In genomic region chr5:41708051-41708630, GRCm38 (mm10) we compare ENCODE assay signal across 8 mouse cellular contexts. TPM values are rescaled to one million over a fixed set of nuclear protein-coding genes. Genes with fewer than 3 reads are reported as not detected.
DNase-seq lines count a peak whose midpoint lies in the region; ATAC-seq and TF ChIP-seq lines count a peak whose summit lies in the region.

Gene Rab28 (minus strand): TSS chr5:41708157.

- no peaks in the 10 kb centered on the region for H3K27me3 ChIP-seq in G1E (ENCODE audit: insufficient read depth, low read length)
- H3K27me3 ChIP-seq in forebrain, embryonic 16.5 days (replicated peaks; ENCODE audit: control insufficient read depth, insufficient read depth, low read length) = no peaks in the 10 kb centered on the region
- H3K27me3 ChIP-seq in lung, embryonic 14.5 days (ENCODE audit: insufficient read depth, low read length) = no peaks in the 10 kb centered on the region
- H3K27me3 ChIP-seq in thymus, adult 2 months (ENCODE audit: control insufficient read depth, insufficient read depth, low read length) = peaks cover 3% of the 10 kb centered on the region; the same call in 1 of the 2 replicates

- H3K9ac ChIP-seq in forebrain, embryonic 16.5 days (replicated peaks; ENCODE audit: low read depth, low read length) = peak within 1 kb of the TSS; percentile 98
- H3K9ac ChIP-seq in lung, embryonic 14.5 days = peak within 1 kb of the TSS; percentile 85

- peak; percentile 85 for DNase-seq in G1E (ENCODE audit: low spot score)
- DNase-seq in cerebellum, adult 18-20 months = peak; percentile 95 to 96
- DNase-seq in heart, postnatal 36 days = peak; percentile 92 to 94
- DNase-seq in layer of hippocampus, adult 2 months (ENCODE audit: low spot score in 2 of 2) = peak; percentile 94 to 96
- peak; percentile 97 for DNase-seq in lung, embryonic 14.5 days
- peak; percentile 96 for DNase-seq in thymus, adult 2 months

- H3K9me3 ChIP-seq in G1E (replicated peaks) = no peaks in the 10 kb centered on the region
- no peaks in the 10 kb centered on the region for H3K9me3 ChIP-seq in forebrain, embryonic 16.5 days (ENCODE audit: control insufficient read depth, low read length)
- H3K9me3 ChIP-seq in lung, embryonic 14.5 days (ENCODE audit: low read depth, low read length) = no peaks in the 10 kb centered on the region

- peaks cover 2% of the 10 kb centered on the region for H3K36me3 ChIP-seq in G1E (replicated peaks)
- no peaks in the 10 kb centered on the region for H3K36me3 ChIP-seq in forebrain, embryonic 16.5 days (ENCODE audit: control insufficient read depth, insufficient read depth)
- H3K36me3 ChIP-seq in lung, embryonic 14.5 days (ENCODE audit: insufficient read depth) = no peaks in the 10 kb centered on the region
- no peaks in the 10 kb centered on the region for H3K36me3 ChIP-seq in thymus, adult 2 months (ENCODE audit: control insufficient read depth, insufficient read depth, low read length)

- TF ChIP-seq POLR2A in olfactory bulb, adult 2 months (IDR thresholded peaks at IDR 0.05; ENCODE audit: insufficient read depth, low read depth, low read length) = no peak; the same call in 1 of the 2 replicates
- peak; percentile 19; the same call in 1 of the 2 replicates for TF ChIP-seq POLR2A in thymus, adult 2 months (IDR thresholded peaks at IDR 0.05; ENCODE audit: control insufficient read depth, extremely low read depth, insufficient read depth, low read length, poor library complexity)

- WGBS in forebrain, embryonic 16.5 days = 0% methylated on average over 32 of the region's 34 CpGs
- WGBS in lung, embryonic 14.5 days = 0% methylated on average over 32 of the region's 34 CpGs
- 1% methylated on average over 34 of the region's 34 CpGs for WGBS in olfactory bulb, adult 2 months
- 1% methylated on average over 34 of the region's 34 CpGs for WGBS in thymus, adult 2 months

- intact Hi-C loops in heart, postnatal 36 days (cut with DNase I) = loop anchor here (5.0 kb wide), 1 partner anchor 134 kb away; the partner anchor contains the start of gene Bod1l

- no peak for TF ChIP-seq CTCF in G1E (IDR thresholded peaks at IDR 0.05; ENCODE audit: low read depth, low read length)
- no peak for TF ChIP-seq CTCF in layer of hippocampus, adult 2 months (conservative IDR thresholded peaks at IDR 0.05)
- TF ChIP-seq CTCF in lung, embryonic 14.5 days (IDR thresholded peaks at IDR 0.05; ENCODE audit: low read depth) = no peak
- no peak for TF ChIP-seq CTCF in olfactory bulb, adult 2 months (IDR thresholded peaks at IDR 0.05; ENCODE audit: insufficient read depth, low read depth, low read length)
- TF ChIP-seq CTCF in thymus, adult 2 months (IDR thresholded peaks at IDR 0.05; ENCODE audit: borderline replicate concordance, control insufficient read depth, extremely low read depth, insufficient read depth, low read length, poor library complexity) = no peak

- peak within 1 kb of the TSS; percentile 85 for H3K4me3 ChIP-seq in G1E (ENCODE audit: low read depth, low read length)
- H3K4me3 ChIP-seq in forebrain, embryonic 16.5 days (replicated peaks; ENCODE audit: low read length) = peak within 1 kb of the TSS; percentile 97
- H3K4me3 ChIP-seq in layer of hippocampus, adult 2 months = peak within 1 kb of the TSS; percentile 99
- peak within 1 kb of the TSS; percentile 91 for H3K4me3 ChIP-seq in lung, embryonic 14.5 days (ENCODE audit: low read depth, low read length)
- peak within 1 kb of the TSS; percentile 95 for H3K4me3 ChIP-seq in olfactory bulb, adult 2 months (ENCODE audit: insufficient read depth, low read depth, low read length)
- H3K4me3 ChIP-seq in thymus, adult 2 months (ENCODE audit: control insufficient read depth, insufficient read depth, low read length) = peak within 1 kb of the TSS; percentile 76

- H3K27ac ChIP-seq in forebrain, embryonic 16.5 days (ENCODE audit: low read length) = peak within 1 kb of the TSS; percentile 83
- H3K27ac ChIP-seq in layer of hippocampus, adult 2 months = peak within 1 kb of the TSS; percentile 99
- peak within 1 kb of the TSS; percentile 82 for H3K27ac ChIP-seq in lung, embryonic 14.5 days (ENCODE audit: low read depth)
- peak within 1 kb of the TSS; percentile 88 for H3K27ac ChIP-seq in olfactory bulb, adult 2 months (ENCODE audit: insufficient read depth, low read depth, low read length)
- H3K27ac ChIP-seq in thymus, adult 2 months (ENCODE audit: control insufficient read depth, insufficient read depth, low read length) = peak within 1 kb of the TSS; percentile 15; the same call in 1 of the 2 replicates

- peak; percentile 95 for ATAC-seq in G1E (ENCODE audit: extremely low read depth, insufficient number of reproducible peaks, low FRiP score, poor library complexity, severe bottlenecking)
- peak; percentile 96 for ATAC-seq in forebrain, embryonic 16.5 days
- peak; percentile 94 for ATAC-seq in lung, embryonic 14.5 days (ENCODE audit: insufficient read depth)

- H3K4me2 ChIP-seq in forebrain, embryonic 16.5 days (ENCODE audit: low read length) = peak within 1 kb of the TSS; percentile 83
- H3K4me2 ChIP-seq in lung, embryonic 14.5 days = peak within 1 kb of the TSS; percentile 96

- H3K4me1 ChIP-seq in G1E (ENCODE audit: insufficient read depth, low read depth, low read length) = peaks cover 14% of the 10 kb centered on the region
- H3K4me1 ChIP-seq in forebrain, embryonic 16.5 days (replicated peaks; ENCODE audit: control insufficient read depth, insufficient read depth, low read length) = peaks cover 9% of the 10 kb centered on the region
- no peaks in the 10 kb centered on the region for H3K4me1 ChIP-seq in lung, embryonic 14.5 days (ENCODE audit: insufficient read depth)
- H3K4me1 ChIP-seq in olfactory bulb, adult 2 months (ENCODE audit: control insufficient read depth, insufficient read depth, low read length) = peaks cover 2% of the 10 kb centered on the region; the same call in 1 of the 2 replicates
- peaks cover 11% of the 10 kb centered on the region for H3K4me1 ChIP-seq in thymus, adult 2 months (replicated peaks; ENCODE audit: control insufficient read depth, insufficient read depth, low read length)

RNA-seq across cellular contexts. Expression of gene Rab28, which starts in this region (rescaled TPM):
- total RNA-seq in G1E (2014; fragmentation: Nextera tagmentation) (40.5 and 46.6 TPM in 2 replicates), G1E (2017) (58.3 and 58.7 TPM in 2 replicates)
- polyA plus RNA-seq in G1E (2012) = 35.1 and 41.9 TPM in 2 replicates
- polyA plus RNA-seq in forebrain, embryonic 16.5 days (2015; fragmentation: Nextera tagmentation; extraction: Ambion mirVana) = 68.8 and 77.2 TPM in 2 replicates
- total RNA-seq in heart, postnatal 36 days (2021) = 10 to 100 TPM; 88.5 to 91.7 TPM
- total RNA-seq in layer of hippocampus, adult 2 months (2021) = 10 to 100 TPM; 80.5 to 87.3 TPM
- 63.9 and 66.6 TPM in 2 replicates for polyA plus RNA-seq in lung, embryonic 14.5 days (2014; fragmentation: Nextera tagmentation; extraction: Ambion mirVana)
- not detected in 2 replicates for polyA plus RNA-seq in olfactory bulb, adult 2 months (2012; ENCODE audit: insufficient read depth, insufficient read length, low replicate concordance, missing spikeins)
- 16.6 and 18.3 TPM in 2 replicates for polyA plus RNA-seq in thymus, adult 2 months (2012; rRNA removed)

Comparison
In these comparisons a context has a peak if more than half of its experiments do, and no peak if none do; other contexts are left out.
1. Peak in every context shown above with its lines: DNase-seq, ATAC-seq, H3K4me3 ChIP-seq and H3K27ac ChIP-seq.
2. RNA of gene Rab28 (polyA plus RNA-seq): 68.8 to 77.2 TPM in forebrain, embryonic 16.5 days, 63.9 to 66.6 TPM in lung, embryonic 14.5 days, 35.1 to 41.9 TPM in G1E and 16.6 to 18.3 TPM in thymus, adult 2 months; not detected in olfactory bulb, adult 2 months; every median in the first group is over 10 times any median in the second.
3. H3K27ac ChIP-seq: peak in every context shown above with its lines; median percentile 99 in layer of hippocampus, adult 2 months; 88 in olfactory bulb, adult 2 months; 83 in forebrain, embryonic 16.5 days; 82 in lung, embryonic 14.5 days; 15 in thymus, adult 2 months.